Mouse (Mus musculus) myocyte (in vitro differentiated cells): ENCODE results near the gene Sh3gl1.

ENCODE experiments used
- E2F4 ChIP-seq: IDR thresholded peaks from one replicate; pipeline ENCODE4 v1.6.1; 2011; ENCODE audit warnings: mild to moderate bottlenecking, control low read depth, moderate library complexity; ENCODE audit not compliant: insufficient read depth
- MAX ChIP-seq: IDR thresholded peaks from one replicate; pipeline ENCODE4 v1.6.1; 2011; ENCODE audit warnings: low read depth, mild to moderate bottlenecking, control low read depth
- MYOG ChIP-seq, 3 experiments: IDR thresholded peaks; one replicate each; pipeline ENCODE4 v1.6.1; 2011; ENCODE audit warnings: control low read depth in 2 of 3, low read depth in 2 of 3, mild to moderate bottlenecking in 2 of 3; ENCODE audit not compliant: insufficient read length in 2 of 3, control insufficient read depth in 1 of 3, insufficient read depth in 1 of 3
- POLR2A ChIP-seq: IDR thresholded peaks from one replicate; pipeline ENCODE4 v1.6.1; 2011; ENCODE audit warnings: low read depth, mild to moderate bottlenecking, control low read depth, moderate library complexity; ENCODE audit not compliant: insufficient read length
- POLR2AphosphoS2 ChIP-seq: IDR thresholded peaks from one replicate; pipeline ENCODE4 v1.6.1; 2011; ENCODE audit warnings: low read depth, control low read depth; ENCODE audit not compliant: insufficient read length
- REST ChIP-seq: IDR thresholded peaks from one replicate; pipeline ENCODE4 v1.6.1; 2011; ENCODE audit warnings: mild to moderate bottlenecking, control low read depth, moderate library complexity; ENCODE audit not compliant: insufficient read depth, insufficient read length
- SRF ChIP-seq: IDR thresholded peaks from one replicate; pipeline ENCODE4 v1.6.1; 2011; ENCODE audit warnings: low read depth; ENCODE audit not compliant: control insufficient read depth, insufficient read length
- TCF12 ChIP-seq: IDR thresholded peaks from one replicate; pipeline ENCODE4 v1.6.1; 2011; ENCODE audit warnings: mild to moderate bottlenecking, control low read depth; ENCODE audit not compliant: poor library complexity, insufficient read depth, severe bottlenecking
- TCF3 ChIP-seq: IDR thresholded peaks from one replicate; pipeline ENCODE4 v1.6.1; 2011; ENCODE audit warnings: low read depth, control low read depth; ENCODE audit not compliant: insufficient read length
- USF1 ChIP-seq: IDR thresholded peaks from one replicate; pipeline ENCODE4 v1.6.1; 2011; ENCODE audit warnings: low read depth, mild to moderate bottlenecking, control low read depth, moderate library complexity

- TF ChIP-seq E2F4 (no peak), MAX (no peak), POLR2AphosphoS2 (peak; percentile 72), POLR2A (no peak), TCF3 (no peak), SRF (no peak), USF1 (no peak), REST (no peak), MYOG (IDR thresholded peaks at IDR 0.05; ENCODE audit: control insufficient read depth in 1 of 3, insufficient read depth in 1 of 3, insufficient read length in 2 of 3, low read depth in 2 of 3) (peak in 2 of 3 experiments; percentile 45 to 90), TCF12 (no peak)
Observed at GRCm38 (mm10) chr17:56020400-56021084, 15.9 kb downstream of the Sh3gl1 start.
